ENCODE assay signal across 27 mouse cellular contexts in the genomic region with DNA sequence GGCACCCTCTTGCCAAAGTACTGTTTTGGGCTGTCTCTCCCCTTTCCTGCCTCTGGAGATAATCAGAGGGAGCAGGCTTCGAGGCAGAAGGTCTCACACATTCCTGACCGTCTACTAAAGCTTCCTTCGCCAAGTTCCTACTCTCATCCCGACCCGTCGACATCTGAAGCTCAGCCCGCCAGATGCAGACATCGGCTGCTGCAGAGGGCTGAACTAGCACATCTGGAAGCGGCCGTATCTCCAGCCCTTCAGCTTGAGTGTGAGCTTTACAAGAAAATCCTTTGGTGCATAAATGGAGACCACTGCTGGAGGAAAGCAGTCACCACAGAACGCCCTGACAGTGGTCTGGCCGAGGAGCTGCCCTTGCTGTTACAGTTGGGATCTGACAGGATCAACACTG. TPM values are rescaled to one million over a fixed set of nuclear protein-coding genes. Genes with fewer than 3 reads are reported as not detected.
A peak's percentile ranks its signal among the peaks of the same experiment; 100 is the strongest.
DNase-seq lines count a peak whose midpoint lies in the region; ATAC-seq and TF ChIP-seq lines count a peak whose summit lies in the region.
"Had no signal": no experiment of that assay in that cellular context is flagged by ENCODE, and none has a peak within 500 bp of the region (broad histone marks: within the 10 kb centered on the region; RNA-seq: fewer than 3 reads in every experiment).

No protein-coding gene starts in this region.

- no peak for ATAC-seq in intestine, embryonic 14.5 days (replicated peaks; ENCODE audit: low FRiP score, low TSS enrichment, low read depth)
- no peak for ATAC-seq in intestine, embryonic 16.5 days
- no peak for ATAC-seq in limb, embryonic 11.5 days (ENCODE audit: insufficient number of reproducible peaks, low FRiP score, low TSS enrichment, low read depth)
- ATAC-seq in erythroblast, adult 5-6 weeks (replicated peaks; ENCODE audit: low FRiP score, poor library complexity, severe bottlenecking): no peak
- ATAC-seq: forebrain, embryonic 13.5 days; hindbrain, embryonic 16.5 days had no signal

- H3K9me3 ChIP-seq in intestine, embryonic 14.5 days (ENCODE audit: control insufficient read depth, low read length): no peaks in the 10 kb centered on the region
- H3K9me3 ChIP-seq in intestine, embryonic 16.5 days (ENCODE audit: control insufficient read depth, low read length): no peaks in the 10 kb centered on the region
- H3K9me3 ChIP-seq in E14TG2a.4 (ENCODE audit: low read length): no peaks in the 10 kb centered on the region
- no peaks in the 10 kb centered on the region for H3K9me3 ChIP-seq in ES-Bruce4 (replicated peaks; ENCODE audit: control insufficient read depth, insufficient read depth, low read length, poor library complexity, severe bottlenecking)
- no peaks in the 10 kb centered on the region for H3K9me3 ChIP-seq in limb, embryonic 11.5 days (ENCODE audit: control insufficient read depth, low read length)
- H3K9me3 ChIP-seq: forebrain, embryonic 13.5 days; G1E; limb, embryonic 13.5 days; liver, embryonic 15.5 days; midbrain, embryonic 10.5 days had no signal

- intact Hi-C loops in left cerebral cortex, postnatal 10 days (cut with DNase I): no loop called here

- no peak for TF ChIP-seq EP300 in ES-Bruce4 (IDR thresholded peaks at IDR 0.05; ENCODE audit: insufficient read depth, low read depth, low read length)

- WGBS in intestine, embryonic 14.5 days: 53% methylated on average over 12 of the region's 12 CpGs
- WGBS in intestine, embryonic 16.5 days: 65% methylated on average over 12 of the region's 12 CpGs
- 46% methylated on average over 12 of the region's 12 CpGs for WGBS in limb, embryonic 11.5 days

- no peak for TF ChIP-seq CTCF in E14TG2a.4 (conservative IDR thresholded peaks at IDR 0.05; ENCODE audit: low read length)
- TF ChIP-seq CTCF in ES-Bruce4 (IDR thresholded peaks at IDR 0.05; ENCODE audit: low read depth, low read length): no peak

- H3K4me3 ChIP-seq in intestine, embryonic 14.5 days (ENCODE audit: low read depth, low read length): no peak overlapping the region
- H3K4me3 ChIP-seq in intestine, embryonic 16.5 days (ENCODE audit: low read length): no peak overlapping the region
- H3K4me3 ChIP-seq in E14TG2a.4 (replicated peaks; ENCODE audit: low read length) (0 out of 2 replicates have a peak overlapping the region, but pooled peaks have one; percentile 17), ES-Bruce4 (ENCODE audit: low read depth, low read length) (no peak overlapping the region)
- H3K4me3 ChIP-seq in limb, embryonic 11.5 days (ENCODE audit: low read depth, low read length): no peak overlapping the region
- H3K4me3 ChIP-seq: erythroblast, embryonic 14.5 days; forebrain, embryonic 13.5 days; left cerebral cortex, adult 2 months; limb, embryonic 13.5 days; liver, embryonic 15.5 days; midbrain, embryonic 10.5 days had no signal

- no peaks in the 10 kb centered on the region for H3K27me3 ChIP-seq in intestine, embryonic 14.5 days (replicated peaks; ENCODE audit: control insufficient read depth, insufficient read depth, low read length)
- no peaks in the 10 kb centered on the region for H3K27me3 ChIP-seq in intestine, embryonic 16.5 days (replicated peaks; ENCODE audit: control insufficient read depth, insufficient read depth, low read length)
- H3K27me3 ChIP-seq in E14TG2a.4 (ENCODE audit: insufficient read depth, low read length) (no peaks in the 10 kb centered on the region), ES-Bruce4 (ENCODE audit: control insufficient read depth, insufficient read depth, low read length, poor library complexity, severe bottlenecking) (no peaks in the 10 kb centered on the region)
- no peaks in the 10 kb centered on the region for H3K27me3 ChIP-seq in limb, embryonic 11.5 days (ENCODE audit: control insufficient read depth, insufficient read depth, low read length)
- H3K27me3 ChIP-seq: forebrain, embryonic 13.5 days; limb, embryonic 13.5 days; liver, embryonic 15.5 days had no signal

- peaks cover 37% of the 10 kb centered on the region for H3K36me3 ChIP-seq in intestine, embryonic 14.5 days (ENCODE audit: control insufficient read depth, insufficient read depth, low read length)
- H3K36me3 ChIP-seq in intestine, embryonic 16.5 days (ENCODE audit: control insufficient read depth, insufficient read depth, low read length): peaks cover 20% of the 10 kb centered on the region
- H3K36me3 ChIP-seq in E14TG2a.4 (ENCODE audit: insufficient read depth, low read length): peaks cover 49% of the 10 kb centered on the region
- peaks cover 15% of the 10 kb centered on the region for H3K36me3 ChIP-seq in ES-Bruce4 (ENCODE audit: control insufficient read depth, insufficient read depth, low read length, poor library complexity, severe bottlenecking)
- peaks cover 13% of the 10 kb centered on the region for H3K36me3 ChIP-seq in limb, embryonic 11.5 days (ENCODE audit: control insufficient read depth, insufficient read depth, low read length)

- H3K4me1 ChIP-seq in intestine, embryonic 14.5 days (replicated peaks; ENCODE audit: control insufficient read depth, insufficient read depth, low read length): no peaks in the 10 kb centered on the region
- 0 out of 2 replicates have a peak, but pooled peaks cover 5% of the 10 kb centered on the region for H3K4me1 ChIP-seq in intestine, embryonic 16.5 days (ENCODE audit: control insufficient read depth, insufficient read depth, low read length)
- H3K4me1 ChIP-seq in E14TG2a.4 (replicated peaks; ENCODE audit: low read depth, low read length) (peaks cover 95% of the 10 kb centered on the region), ES-Bruce4 (ENCODE audit: control insufficient read depth, insufficient read depth, low read length) (peaks cover 17% of the 10 kb centered on the region)
- peaks cover 12% of the 10 kb centered on the region for H3K4me1 ChIP-seq in limb, embryonic 11.5 days (ENCODE audit: control insufficient read depth, insufficient read depth, low read length)
- H3K4me1 ChIP-seq: forebrain, embryonic 13.5 days had no signal

- no peak overlapping the region for H3K9ac ChIP-seq in intestine, embryonic 14.5 days (ENCODE audit: low read length)
- H3K9ac ChIP-seq in intestine, embryonic 16.5 days (ENCODE audit: low read depth, low read length): no peak overlapping the region
- H3K9ac ChIP-seq in ES-Bruce4 (ENCODE audit: low read depth, poor library complexity, severe bottlenecking): no peak overlapping the region
- no peak overlapping the region for H3K9ac ChIP-seq in limb, embryonic 11.5 days (ENCODE audit: low read length)
- H3K9ac ChIP-seq: forebrain, embryonic 13.5 days; limb, embryonic 13.5 days; liver, embryonic 15.5 days had no signal

- peak overlapping the region; percentile 1; the same call in 1 of the 2 replicates for H3K27ac ChIP-seq in intestine, embryonic 14.5 days (ENCODE audit: low read depth)
- no peak overlapping the region for H3K27ac ChIP-seq in intestine, embryonic 16.5 days (ENCODE audit: low read length)
- H3K27ac ChIP-seq in ES-Bruce4 (ENCODE audit: insufficient read depth, low read length): peak overlapping the region; percentile 38; the same call in 1 of the 2 replicates
- no peak overlapping the region for H3K27ac ChIP-seq in limb, embryonic 11.5 days (replicated peaks; ENCODE audit: low read depth, low read length)
- H3K27ac ChIP-seq: forebrain, embryonic 13.5 days; left cerebral cortex, adult 2 months; limb, embryonic 13.5 days; macrophage; midbrain, embryonic 10.5 days had no signal

- no peak for DNase-seq in intestine, embryonic 14.5 days (ENCODE audit: low spot score)
- peak; percentile 26 for DNase-seq in limb, embryonic 11.5 days (ENCODE audit: low spot score)
- no peak for DNase-seq in adrenal gland, adult 2 months
- no peak for DNase-seq in left cerebral cortex, postnatal 10 days (ENCODE audit: extremely low spot score in 1 of 2, low spot score in 2 of 2)
- DNase-seq: adrenal gland, postnatal 25 days; cerebellum, adult 11-12 months; cerebellum, postnatal 14 days; gastrocnemius, postnatal 14 days; kidney, adult 2 months; kidney, postnatal 36 days; layer of hippocampus, adult 9-11 months; thymus, adult 18-20 months had no signal

- H3K4me2 ChIP-seq in intestine, embryonic 14.5 days (ENCODE audit: low read length): no peak overlapping the region
- H3K4me2 ChIP-seq in intestine, embryonic 16.5 days (ENCODE audit: low read depth, low read length): no peak overlapping the region
- H3K4me2 ChIP-seq in limb, embryonic 11.5 days (ENCODE audit: low read depth, severe bottlenecking): no peak overlapping the region
- H3K4me2 ChIP-seq: forebrain, embryonic 13.5 days; limb, embryonic 13.5 days; liver, embryonic 15.5 days had no signal

- no peak for TF ChIP-seq POLR2A in ES-Bruce4 (IDR thresholded peaks at IDR 0.05; ENCODE audit: insufficient read depth, low read length)

RNA-seq across cellular contexts. Expression of gene Rsc1a1, which starts 4.5 kb away (rescaled TPM):
- polyA plus RNA-seq in intestine, embryonic 14.5 days (2014; fragmentation: Nextera tagmentation; extraction: Ambion mirVana): 2.2 and 3.7 TPM in 2 replicates
- polyA plus RNA-seq in intestine, embryonic 16.5 days (2015; fragmentation: Nextera tagmentation; extraction: Ambion mirVana): not detected in 2 replicates
- 4.1 TPM in 1 of 2 replicates, not detected in the other for polyA plus RNA-seq in ES-Bruce4 (2011; ENCODE audit: insufficient read depth, insufficient read length, low read depth, missing spikeins)
- 1.4 and 3.5 TPM in 2 replicates for polyA plus RNA-seq in limb, embryonic 11.5 days (2014; fragmentation: Nextera tagmentation; extraction: Ambion mirVana)
- not detected for total RNA-seq in adrenal gland, adult 2 months (2021)
- 4.3 and 6.8 TPM in 2 replicates for polyA plus RNA-seq in adrenal gland, adult 2 months (2012; rRNA removed)
- 1 to 10 TPM in 1 of 2 experiments, under 1 TPM in 1; 0.41 to 3.0 TPM for total RNA-seq in left cerebral cortex, postnatal 10 days (2021)
- 2.9 TPM in 1 of 2 replicates, not detected in the other for total RNA-seq in erythroblast, adult 5-6 weeks (2015; ENCODE audit: low replicate concordance)
- total RNA-seq in erythroblast, adult 5-6 weeks (2017; ENCODE audit: low replicate concordance): 0.84 and 4.3 TPM in 2 replicates
- total RNA-seq: adrenal gland, postnatal 25 days had no signal
- polyA plus RNA-seq: hindbrain, embryonic 16.5 days; macrophage; midbrain, postnatal 0 days had no signal

RNA-seq across cellular contexts. Expression of gene Plekhm2, which starts 16.2 kb away (rescaled TPM):
- 3.2 and 3.7 TPM in 2 replicates for polyA plus RNA-seq in intestine, embryonic 14.5 days (2014; fragmentation: Nextera tagmentation; extraction: Ambion mirVana)
- polyA plus RNA-seq in intestine, embryonic 16.5 days (2015; fragmentation: Nextera tagmentation; extraction: Ambion mirVana): 5.5 and 5.9 TPM in 2 replicates
- polyA plus RNA-seq in ES-Bruce4 (2011; ENCODE audit: insufficient read depth, insufficient read length, low read depth, missing spikeins): 11.1 and 15.1 TPM in 2 replicates
- polyA plus RNA-seq in limb, embryonic 11.5 days (2014; fragmentation: Nextera tagmentation; extraction: Ambion mirVana): 3.9 and 4.4 TPM in 2 replicates
- total RNA-seq in adrenal gland, adult 2 months (2021): 10 to 100 TPM; 47.8 to 73.2 TPM
- 63.1 and 63.4 TPM in 2 replicates for polyA plus RNA-seq in adrenal gland, adult 2 months (2012; rRNA removed)
- 10 to 100 TPM; 49.0 to 55.0 TPM for total RNA-seq in left cerebral cortex, postnatal 10 days (2021)
- total RNA-seq in erythroblast, adult 5-6 weeks (2015; ENCODE audit: low replicate concordance): 2.9 and 10.7 TPM in 2 replicates
- 2.0 and 4.3 TPM in 2 replicates for total RNA-seq in erythroblast, adult 5-6 weeks (2017; ENCODE audit: low replicate concordance)

RNA-seq across cellular contexts. Expression of gene Ddi2, which starts 42.3 kb away (rescaled TPM):
- 19.5 and 20.0 TPM in 2 replicates for polyA plus RNA-seq in intestine, embryonic 14.5 days (2014; fragmentation: Nextera tagmentation; extraction: Ambion mirVana)
- polyA plus RNA-seq in intestine, embryonic 16.5 days (2015; fragmentation: Nextera tagmentation; extraction: Ambion mirVana): 16.5 and 17.2 TPM in 2 replicates
- 46.0 and 50.3 TPM in 2 replicates for polyA plus RNA-seq in ES-Bruce4 (2011; ENCODE audit: insufficient read depth, insufficient read length, low read depth, missing spikeins)
- 22.4 and 25.9 TPM in 2 replicates for polyA plus RNA-seq in limb, embryonic 11.5 days (2014; fragmentation: Nextera tagmentation; extraction: Ambion mirVana)
- 10 to 100 TPM; 38.5 to 78.4 TPM for total RNA-seq in adrenal gland, adult 2 months (2021)
- polyA plus RNA-seq in adrenal gland, adult 2 months (2012; rRNA removed): 16.8 and 22.1 TPM in 2 replicates
- total RNA-seq in left cerebral cortex, postnatal 10 days (2021): 10 to 100 TPM; 27.7 to 28.1 TPM
- 10.0 and 14.8 TPM in 2 replicates for total RNA-seq in erythroblast, adult 5-6 weeks (2015; ENCODE audit: low replicate concordance)
- 17.7 and 18.5 TPM in 2 replicates for total RNA-seq in erythroblast, adult 5-6 weeks (2017; ENCODE audit: low replicate concordance)

RNA-seq across cellular contexts. Expression of gene Slc25a34, which starts 57.3 kb away (rescaled TPM):
- polyA plus RNA-seq in intestine, embryonic 14.5 days (2014; fragmentation: Nextera tagmentation; extraction: Ambion mirVana): 0.17 and 0.26 TPM in 2 replicates
- polyA plus RNA-seq in intestine, embryonic 16.5 days (2015; fragmentation: Nextera tagmentation; extraction: Ambion mirVana): 7.4 and 10.5 TPM in 2 replicates
- 0.82 and 1.8 TPM in 2 replicates for polyA plus RNA-seq in ES-Bruce4 (2011; ENCODE audit: insufficient read depth, insufficient read length, low read depth, missing spikeins)
- polyA plus RNA-seq in limb, embryonic 11.5 days (2014; fragmentation: Nextera tagmentation; extraction: Ambion mirVana): not detected in 2 replicates
- 10 to 100 TPM in 1 of 2 experiments, 1 to 10 TPM in 1; 9.2 to 14.2 TPM for total RNA-seq in adrenal gland, adult 2 months (2021)
- polyA plus RNA-seq in adrenal gland, adult 2 months (2012; rRNA removed): 4.3 and 5.7 TPM in 2 replicates
- 1 to 10 TPM; 2.3 to 4.1 TPM for total RNA-seq in left cerebral cortex, postnatal 10 days (2021)
- total RNA-seq in erythroblast, adult 5-6 weeks (2015; ENCODE audit: low replicate concordance): not detected in 2 replicates
- total RNA-seq in erythroblast, adult 5-6 weeks (2017; ENCODE audit: low replicate concordance): not detected in 2 replicates
- total RNA-seq: hematopoietic stem cell, adult 5-6 weeks had no signal
- polyA plus RNA-seq: erythroblast, embryonic 14.5 days; G1E; limb, embryonic 13.5 days had no signal

Comparison
In these comparisons a context has a peak if more than half of its experiments do, and no peak if none do; other contexts are left out.
1. H3K27ac ChIP-seq: peak in intestine, embryonic 14.5 days (single experiment) and ES-Bruce4 (single experiment); none in intestine, embryonic 16.5 days (single experiment) and limb, embryonic 11.5 days (single experiment).